Mouse (Mus musculus): Measurements from ENCODE around the gene Efna2.
"Not testable (repeated sequence)": the region's sequence is repeated elsewhere in the genome, so short reads cannot be mapped to it uniquely, and the experiment has no call there.

Gene Efna2

GRCm38 (mm10) chr10:80154384-80154783 lies 24.9 kb upstream of the Efna2 start:
- DNase-seq (ENCODE audit: low read depth, low spot score): no peak

- DNase-seq (ENCODE audit: low read depth, low spot score): no peak
Measured at GRCm38 (mm10) chr10:80155277-80155676, 24.0 kb upstream of the Efna2 start.

- no peak for DNase-seq (ENCODE audit: low read depth, low spot score)
Measured at GRCm38 (mm10) chr10:80156002-80156751, 23.1 kb upstream of the Efna2 start.

- no peak for DNase-seq (ENCODE audit: low read depth, low spot score)
Measured at GRCm38 (mm10) chr10:80156752-80157053, 22.6 kb upstream of the Efna2 start.

GRCm38 (mm10) chr10:80157141-80157929 lies 21.9 kb upstream of the Efna2 start:
- no peak for DNase-seq (ENCODE audit: low read depth, low spot score)

GRCm38 (mm10) chr10:80158307-80158986 lies 20.8 kb upstream of the Efna2 start:
- no peak for DNase-seq (ENCODE audit: low read depth, low spot score)

GRCm38 (mm10) chr10:80159021-80159560 lies 20.2 kb upstream of the Efna2 start:
- DNase-seq (ENCODE audit: low read depth, low spot score): no peak

GRCm38 (mm10) chr10:80159561-80160454 lies 19.5 kb upstream of the Efna2 start:
- peak; percentile 95 for DNase-seq (ENCODE audit: low read depth, low spot score)

GRCm38 (mm10) chr10:80160455-80161371 lies 18.6 kb upstream of the Efna2 start:
- DNase-seq (ENCODE audit: low read depth, low spot score): no peak

- DNase-seq (ENCODE audit: low read depth, low spot score): no peak
Measured at GRCm38 (mm10) chr10:80161522-80162242, 17.6 kb upstream of the Efna2 start.

- no peak for DNase-seq (ENCODE audit: low read depth, low spot score)
Measured at GRCm38 (mm10) chr10:80162243-80162608, 17.1 kb upstream of the Efna2 start.

GRCm38 (mm10) chr10:80162716-80163299 lies 16.5 kb upstream of the Efna2 start:
- DNase-seq (ENCODE audit: low read depth, low spot score): no peak

GRCm38 (mm10) chr10:80163721-80164120 lies 15.6 kb upstream of the Efna2 start:
- no peak for DNase-seq (ENCODE audit: low read depth, low spot score)

GRCm38 (mm10) chr10:80164161-80164997 lies 14.9 kb upstream of the Efna2 start:
- no peak for DNase-seq (ENCODE audit: low read depth, low spot score)

- peak; percentile 92 for DNase-seq (ENCODE audit: low read depth, low spot score)
Measured at GRCm38 (mm10) chr10:80164998-80165344, 14.3 kb upstream of the Efna2 start.

- no peak for DNase-seq (ENCODE audit: low read depth, low spot score)
Measured at GRCm38 (mm10) chr10:80165392-80166128, 13.7 kb upstream of the Efna2 start, which contains the start of gene Cirbp. TSS of gene Cirbp (plus strand) at chr10:80165985.

GRCm38 (mm10) chr10:80166136-80166535 lies 13.1 kb upstream of the Efna2 start:
- DNase-seq (ENCODE audit: low read depth, low spot score): not testable (repeated sequence)

Data from retina, adult 2 months (tissue).